ENCODE assay signal across 8 mouse cellular contexts in genomic region chr9:58805601-58806318, GRCm38 (mm10). TPM values are rescaled to one million over a fixed set of nuclear protein-coding genes. Genes with fewer than 3 reads are reported as not detected.
DNase-seq lines count a peak whose midpoint lies in the region; ATAC-seq lines count a peak whose summit lies in the region.

No protein-coding gene starts in this region.

- H3K4me1 ChIP-seq in intestine, embryonic 16.5 days (ENCODE audit: control insufficient read depth, insufficient read depth, low read length) = peaks cover 8% of the 10 kb centered on the region
- H3K4me1 ChIP-seq in liver, embryonic 16.5 days (ENCODE audit: control insufficient read depth, low read depth, low read length) = no peaks in the 10 kb centered on the region

- DNase-seq in cerebellum, postnatal 14 days = peak; percentile 48 to 65
- DNase-seq in cerebellum, adult 11-12 months = no peak
- DNase-seq in c-Kit-positive CD71-positive TER-119-positive erythroid progenitor cells, embryonic 14.5 days (ENCODE audit: low spot score) = peak; percentile 29
- peak; percentile 80 for DNase-seq in neural tube, embryonic 10.5 days (ENCODE audit: extremely low spot score, low spot score)
- DNase-seq in thymus, postnatal 0 days (ENCODE audit: low spot score) = peak; percentile 53

- WGBS in intestine, embryonic 16.5 days = 12% methylated on average over 15 of the region's 15 CpGs
- 9% methylated on average over 15 of the region's 15 CpGs for WGBS in liver, embryonic 16.5 days (ENCODE audit: insufficient replicate concordance)

- H3K4me2 ChIP-seq in intestine, embryonic 16.5 days (ENCODE audit: low read depth, low read length) = peak overlapping the region; percentile 59
- H3K4me2 ChIP-seq in liver, embryonic 16.5 days (ENCODE audit: low read depth, low read length) = peak overlapping the region; percentile 29; the same call in 1 of the 2 replicates

- H3K9me3 ChIP-seq in intestine, embryonic 16.5 days (ENCODE audit: control insufficient read depth, low read length) = no peaks in the 10 kb centered on the region
- H3K9me3 ChIP-seq in liver, embryonic 16.5 days (replicated peaks; ENCODE audit: control insufficient read depth, low read length) = no peaks in the 10 kb centered on the region

- peak overlapping the region; percentile 26 for H3K4me3 ChIP-seq in intestine, embryonic 16.5 days (ENCODE audit: low read length)
- no peak overlapping the region for H3K4me3 ChIP-seq in liver, embryonic 16.5 days (ENCODE audit: low read depth, low read length)

- H3K36me3 ChIP-seq in intestine, embryonic 16.5 days (ENCODE audit: control insufficient read depth, insufficient read depth, low read length) = no peaks in the 10 kb centered on the region
- no peaks in the 10 kb centered on the region for H3K36me3 ChIP-seq in liver, embryonic 16.5 days (ENCODE audit: control insufficient read depth, insufficient read depth)

- peak; percentile 96 for ATAC-seq in granulocyte monocyte progenitor cell, adult 5-6 weeks (replicated peaks; ENCODE audit: poor library complexity, severe bottlenecking)
- peak; percentile 82 for ATAC-seq in intestine, embryonic 16.5 days
- ATAC-seq in liver, embryonic 16.5 days (ENCODE audit: low read depth) = no peak

- no peaks in the 10 kb centered on the region for H3K27me3 ChIP-seq in intestine, embryonic 16.5 days (replicated peaks; ENCODE audit: control insufficient read depth, insufficient read depth, low read length)
- no peaks in the 10 kb centered on the region; the same call in 1 of the 2 replicates for H3K27me3 ChIP-seq in liver, embryonic 16.5 days (ENCODE audit: control insufficient read depth, insufficient read depth, low read depth, low read length)

- peak overlapping the region; percentile 41; the same call in 1 of the 2 replicates for H3K9ac ChIP-seq in intestine, embryonic 16.5 days (ENCODE audit: low read depth, low read length)
- H3K9ac ChIP-seq in liver, embryonic 16.5 days (ENCODE audit: low read depth, low read length) = no peak overlapping the region

- no peak overlapping the region for H3K27ac ChIP-seq in intestine, embryonic 16.5 days (ENCODE audit: low read length)
- no peak overlapping the region for H3K27ac ChIP-seq in liver, embryonic 16.5 days (ENCODE audit: low read length)

RNA-seq across cellular contexts. Expression of gene Hcn4, which starts 17.5 kb away (rescaled TPM):
- total RNA-seq in granulocyte monocyte progenitor cell, adult 5-6 weeks (2014; fragmentation: Nextera tagmentation) = not detected in 2 replicates
- not detected in 2 replicates for total RNA-seq in granulocyte monocyte progenitor cell, adult 5-6 weeks (2017)
- polyA plus RNA-seq in intestine, embryonic 16.5 days (2015; fragmentation: Nextera tagmentation; extraction: Ambion mirVana) = 0.21 and 0.22 TPM in 2 replicates
- 0.01 TPM in 1 of 2 replicates, not detected in the other for polyA plus RNA-seq in liver, embryonic 16.5 days (2015; fragmentation: Nextera tagmentation; extraction: Ambion mirVana)
- polyA plus RNA-seq in thymus, postnatal 0 days (2015; fragmentation: Nextera tagmentation; extraction: Ambion mirVana) = 0.17 and 0.22 TPM in 2 replicates
